Mouse (Mus musculus): ENCODE measurements around the gene Cngb1. TPM values are rescaled to one million over a fixed set of nuclear protein-coding genes. Genes with fewer than 3 reads are reported as not detected.

Cngb1 gene
- total and polyA plus RNA-seq, 3 experiments, result 0.03 TPM; not detected in 2

- no peak overlapping the region for H3K27ac ChIP-seq (ENCODE audit: control insufficient read depth, low read depth, low read length)
- peaks cover 4 to 15% of the 10 kb centered on the region in 2 experiments; a peak in 2 of 4 replicates for H3K4me1 ChIP-seq (ENCODE audit: control insufficient read depth in 1 of 2, insufficient read depth in 2 of 2, low read length in 2 of 2)
- TF ChIP-seq RAD21 (IDR thresholded peaks at IDR 0.05; ENCODE audit: low read depth, low read length) (no peak), ETS1 (IDR thresholded peaks at IDR 0.05; ENCODE audit: low read depth, low read length) (peak; percentile 49; the same call in 1 of the 2 replicates), JUND (IDR thresholded peaks at IDR 0.05; ENCODE audit: low read depth, low read length) (no peak), CTCF (IDR thresholded peaks at IDR 0.05 in 2 of 3, conservative IDR thresholded peaks at IDR 0.05 in 1 of 3; ENCODE audit: control insufficient read depth in 1 of 3, insufficient read depth in 1 of 3, low read depth in 2 of 3, low read length in 3 of 3, poor library complexity in 1 of 3, severe bottlenecking in 1 of 3) (no peak), POLR2AphosphoS5 (IDR thresholded peaks at IDR 0.05; ENCODE audit: borderline replicate concordance, low read depth, low read length) (no peak), MYB (IDR thresholded peaks at IDR 0.05; ENCODE audit: low read depth, low read length) (peak; percentile 57; the same call in 1 of the 2 replicates), TCF12 (IDR thresholded peaks at IDR 0.05; ENCODE audit: low read depth, low read length) (peak; percentile 73; the same call in 1 of the 2 replicates), TAL1 (IDR thresholded peaks at IDR 0.05; ENCODE audit: low read length) (peak; percentile 56), USF1 (IDR thresholded peaks at IDR 0.05; ENCODE audit: low read depth, low read length) (no peak), MXI1 (IDR thresholded peaks at IDR 0.05; ENCODE audit: low read depth, low read length) (0 out of 2 replicates have a peak, but pooled peaks have one; percentile 32), MEF2A (IDR thresholded peaks at IDR 0.05; ENCODE audit: extremely low read depth, insufficient replicate concordance, low read depth, low read length, poor library complexity, severe bottlenecking) (peak; percentile 73; the same call in 1 of the 2 replicates), EP300 (IDR thresholded peaks at IDR 0.05; ENCODE audit: low read depth in 1 of 2, low read length in 2 of 2) (peak; percentile 72 to 88), MAFK (IDR thresholded peaks at IDR 0.05; ENCODE audit: borderline replicate concordance, low read depth, low read length) (peak; percentile 30; the same call in 1 of the 2 replicates), SIN3A (IDR thresholded peaks at IDR 0.05; ENCODE audit: low read length) (peak; percentile 56; the same call in 1 of the 2 replicates), MAZ (IDR thresholded peaks at IDR 0.05; ENCODE audit: low read depth, low read length) (peak; percentile 44; the same call in 1 of the 2 replicates), RCOR1 (IDR thresholded peaks at IDR 0.05; ENCODE audit: low read depth, low read length) (peak; percentile 99), POLR2A (IDR thresholded peaks at IDR 0.05; ENCODE audit: control insufficient read depth in 1 of 2, insufficient read depth in 1 of 2, low read depth in 1 of 2, low read length in 2 of 2, poor library complexity in 1 of 2) (no peak), GATA1 (IDR thresholded peaks at IDR 0.05; ENCODE audit: low read depth, low read length) (peak; percentile 68)
- no peak overlapping the region for H3K9ac ChIP-seq (ENCODE audit: control insufficient read depth, low read depth, low read length, poor library complexity, severe bottlenecking)
- peaks cover 7% of the 10 kb centered on the region; the same call in 1 of the 2 replicates for H3K79me2 ChIP-seq (ENCODE audit: control insufficient read depth, insufficient read depth, low read length, poor library complexity)
- DNase-seq (ENCODE audit: low read depth, low spot score), result peak; percentile 45
- H3K4me3 ChIP-seq (ENCODE audit: control insufficient read depth in 1 of 2, insufficient read depth in 1 of 2, low read depth in 2 of 2, low read length in 2 of 2), result no peak overlapping the region; a peak in 1 of 4 replicates
- peaks cover 0 to 9% of the 10 kb centered on the region in 2 experiments; a peak in 3 of 4 replicates for H3K36me3 ChIP-seq (ENCODE audit: control insufficient read depth in 1 of 2, insufficient read depth in 2 of 2, low read length in 2 of 2)
- H3K27me3 ChIP-seq (ENCODE audit: control insufficient read depth in 1 of 2, insufficient read depth in 2 of 2, low read length in 2 of 2), result no peaks in the 10 kb centered on the region
- no peaks in the 10 kb centered on the region for H3K9me3 ChIP-seq (replicated peaks; ENCODE audit: insufficient read depth, low read length)
Observed at GRCm38 (mm10) chr8:95330367-95330766, 24.0 kb upstream of the Cngb1 start.

- Histone ChIP-seq H3K9me3 (replicated peaks; ENCODE audit: insufficient read depth, low read length) (no peaks in the 10 kb centered on the region), H3K9ac (ENCODE audit: control insufficient read depth, low read depth, low read length, poor library complexity, severe bottlenecking) (no peak overlapping the region), H3K36me3 (ENCODE audit: control insufficient read depth in 1 of 2, insufficient read depth in 2 of 2, low read length in 2 of 2) (peaks cover 0 to 7% of the 10 kb centered on the region in 2 experiments; a peak in 2 of 4 replicates), H3K4me3 (ENCODE audit: control insufficient read depth in 1 of 2, insufficient read depth in 1 of 2, low read depth in 2 of 2, low read length in 2 of 2) (no peak overlapping the region), H3K27me3 (ENCODE audit: control insufficient read depth in 1 of 2, insufficient read depth in 2 of 2, low read length in 2 of 2) (no peaks in the 10 kb centered on the region), H3K79me2 (ENCODE audit: control insufficient read depth, insufficient read depth, low read length, poor library complexity) (peaks cover 7% of the 10 kb centered on the region; the same call in 1 of the 2 replicates), H3K27ac (ENCODE audit: control insufficient read depth, low read depth, low read length) (no peak overlapping the region), H3K4me1 (ENCODE audit: control insufficient read depth in 1 of 2, insufficient read depth in 2 of 2, low read length in 2 of 2) (peaks cover 4 to 11% of the 10 kb centered on the region in 2 experiments; a peak in 2 of 4 replicates)
- no peak for DNase-seq (ENCODE audit: low read depth, low spot score)
- TF ChIP-seq ZMIZ1 (IDR thresholded peaks at IDR 0.05; ENCODE audit: low read depth, low read length) (no peak), RAD21 (IDR thresholded peaks at IDR 0.05; ENCODE audit: low read depth, low read length) (no peak), ZKSCAN1 (IDR thresholded peaks at IDR 0.05; ENCODE audit: low read depth, low read length) (no peak), MAZ (IDR thresholded peaks at IDR 0.05; ENCODE audit: low read depth, low read length) (no peak), NELFE (IDR thresholded peaks at IDR 0.05; ENCODE audit: low read depth, low read length) (no peak), POLR2AphosphoS5 (IDR thresholded peaks at IDR 0.05; ENCODE audit: borderline replicate concordance, low read depth, low read length) (no peak), MAX (IDR thresholded peaks at IDR 0.05; ENCODE audit: low read length) (no peak), POLR2A (IDR thresholded peaks at IDR 0.05; ENCODE audit: control insufficient read depth in 1 of 2, insufficient read depth in 1 of 2, low read depth in 1 of 2, low read length in 2 of 2, poor library complexity in 1 of 2) (no peak), TAL1 (IDR thresholded peaks at IDR 0.05; ENCODE audit: low read length) (no peak), NRF1 (IDR thresholded peaks at IDR 0.05; ENCODE audit: insufficient read depth, low read depth, low read length, poor library complexity, severe bottlenecking) (no peak), USF2 (IDR thresholded peaks at IDR 0.05; ENCODE audit: borderline replicate concordance in 1 of 2, insufficient read depth in 1 of 2, low read depth in 1 of 2, low read length in 2 of 2) (no peak), MXI1 (IDR thresholded peaks at IDR 0.05; ENCODE audit: low read depth, low read length) (no peak), CHD1 (IDR thresholded peaks at IDR 0.05; ENCODE audit: low read depth, low read length) (no peak), JUND (IDR thresholded peaks at IDR 0.05; ENCODE audit: low read depth, low read length) (no peak), MYC (IDR thresholded peaks at IDR 0.05; ENCODE audit: low read depth, low read length) (no peak), SMC3 (IDR thresholded peaks at IDR 0.05; ENCODE audit: low read depth, low read length) (no peak), KAT2A (conservative IDR thresholded peaks at IDR 0.05; ENCODE audit: low read depth, low read length) (no peak)
Observed at GRCm38 (mm10) chr8:95327866-95328465, 21.6 kb upstream of the Cngb1 start.
